In the genomic region with DNA sequence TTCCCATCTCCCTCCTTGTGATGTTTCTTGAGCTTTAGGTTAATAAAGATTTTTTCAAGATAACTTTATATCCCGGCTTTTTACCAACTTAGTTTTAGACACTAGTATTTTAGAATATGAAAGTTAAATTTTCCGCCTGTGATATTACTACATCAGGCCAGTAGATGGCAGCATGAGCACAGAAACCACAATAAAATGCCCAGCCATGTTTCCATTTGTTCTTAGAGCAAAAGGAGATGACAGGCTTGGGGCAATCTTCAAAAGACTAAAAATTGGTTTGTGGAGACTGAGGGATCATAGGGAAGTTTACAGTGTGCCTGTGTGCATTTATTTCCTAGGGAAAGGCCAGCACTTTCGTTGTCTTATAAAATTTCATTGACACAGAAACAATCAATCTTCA, we compare ENCODE assay signal across 8 mouse cellular contexts. TPM values are rescaled to one million over a fixed set of nuclear protein-coding genes. Genes with fewer than 3 reads are reported as not detected.
DNase-seq lines count a peak whose midpoint lies in the region; ATAC-seq and TF ChIP-seq lines count a peak whose summit lies in the region.

No protein-coding gene starts in this region.

- no peak overlapping the region for H3ac ChIP-seq in myocyte (ENCODE audit: control insufficient read depth, insufficient read length)

- H3K79me2 ChIP-seq in myocyte (ENCODE audit: control insufficient read depth, insufficient read depth) = no peaks in the 10 kb centered on the region

- no peaks in the 10 kb centered on the region for H3K4me1 ChIP-seq in intestine, postnatal 0 days (replicated peaks; ENCODE audit: control insufficient read depth, insufficient read depth, low read length)
- H3K4me1 ChIP-seq in intestine, embryonic 16.5 days (ENCODE audit: control insufficient read depth, insufficient read depth, low read length) = no peaks in the 10 kb centered on the region

- DNase-seq in A20 (ENCODE audit: low read depth, low spot score) (peak; percentile 4), NIH3T3 (ENCODE audit: low read depth) (peak; percentile 57)
- peak; percentile 6 to 36 for DNase-seq in frontal cortex, postnatal 36 days (ENCODE audit: low spot score in 2 of 2)
- no peak for DNase-seq in gastrocnemius, postnatal 4 days (ENCODE audit: low spot score in 2 of 2)
- DNase-seq in yolk sac, embryonic 10.5 days (ENCODE audit: low spot score) = no peak

- no peaks in the 10 kb centered on the region for H3K36me3 ChIP-seq in intestine, postnatal 0 days (ENCODE audit: control insufficient read depth, insufficient read depth)
- no peaks in the 10 kb centered on the region for H3K36me3 ChIP-seq in intestine, embryonic 16.5 days (ENCODE audit: control insufficient read depth, insufficient read depth, low read length)
- no peaks in the 10 kb centered on the region for H3K36me3 ChIP-seq in myocyte (ENCODE audit: control insufficient read depth, insufficient read depth)

- no peak overlapping the region for H3K9ac ChIP-seq in intestine, postnatal 0 days (ENCODE audit: low read depth, low read length)
- no peak overlapping the region for H3K9ac ChIP-seq in intestine, embryonic 16.5 days (ENCODE audit: low read depth, low read length)

- no peak for TF ChIP-seq POLR2A in myocyte (IDR thresholded peaks at IDR 0.05; ENCODE audit: insufficient read length, low read depth)

- H3K4me3 ChIP-seq in intestine, postnatal 0 days (ENCODE audit: low read depth, low read length) = no peak overlapping the region
- H3K4me3 ChIP-seq in intestine, embryonic 16.5 days (ENCODE audit: low read length) = no peak overlapping the region
- H3K4me3 ChIP-seq in myocyte = no peak overlapping the region

- TF ChIP-seq CTCF in intestine, postnatal 0 days (IDR thresholded peaks at IDR 0.05; ENCODE audit: low read depth) = peak; percentile 82

- ATAC-seq in intestine, postnatal 0 days = no peak
- ATAC-seq in intestine, embryonic 16.5 days = no peak

- H3K9me3 ChIP-seq in intestine, postnatal 0 days (ENCODE audit: control insufficient read depth) = no peaks in the 10 kb centered on the region
- H3K9me3 ChIP-seq in intestine, embryonic 16.5 days (ENCODE audit: control insufficient read depth, low read length) = no peaks in the 10 kb centered on the region

- H3K27ac ChIP-seq in intestine, postnatal 0 days (ENCODE audit: low read depth, low read length) = no peak overlapping the region
- no peak overlapping the region for H3K27ac ChIP-seq in intestine, embryonic 16.5 days (ENCODE audit: low read length)

- WGBS in intestine, postnatal 0 days = 19% methylated on average over 3 of the region's 3 CpGs
- WGBS in intestine, embryonic 16.5 days = 14% methylated on average over 3 of the region's 3 CpGs

- H3K4me2 ChIP-seq in intestine, postnatal 0 days (replicated peaks; ENCODE audit: low read depth) = no peak overlapping the region
- no peak overlapping the region for H3K4me2 ChIP-seq in intestine, embryonic 16.5 days (ENCODE audit: low read depth, low read length)
- H3K4me2 ChIP-seq in myocyte (ENCODE audit: low read depth) = peak overlapping the region; percentile 59

- H3K27me3 ChIP-seq in intestine, postnatal 0 days (replicated peaks; ENCODE audit: control insufficient read depth, insufficient read depth, low read length) = no peaks in the 10 kb centered on the region
- H3K27me3 ChIP-seq in intestine, embryonic 16.5 days (replicated peaks; ENCODE audit: control insufficient read depth, insufficient read depth, low read length) = no peaks in the 10 kb centered on the region
- H3K27me3 ChIP-seq in myocyte (ENCODE audit: control insufficient read depth, insufficient read depth, insufficient read length) = no peaks in the 10 kb centered on the region

TF ChIP-seq in myocyte, 11 proteins besides CTCF, POLR2A, EP300 and RAD21:
- TF ChIP-seq MAX (IDR thresholded peaks at IDR 0.05; ENCODE audit: low read depth) (no peak), USF1 (IDR thresholded peaks at IDR 0.05; ENCODE audit: low read depth) (no peak), SRF (IDR thresholded peaks at IDR 0.05; ENCODE audit: control insufficient read depth, insufficient read length, low read depth) (no peak), REST (IDR thresholded peaks at IDR 0.05; ENCODE audit: insufficient read depth, insufficient read length) (no peak), E2F4 (IDR thresholded peaks at IDR 0.05; ENCODE audit: insufficient read depth) (no peak), MYOD1 (IDR thresholded peaks at IDR 0.05; ENCODE audit: control insufficient read depth in 1 of 3, insufficient read length in 2 of 3, low read depth in 2 of 3) (no peak), TCF3 (IDR thresholded peaks at IDR 0.05; ENCODE audit: insufficient read length, low read depth) (no peak), CEBPB (IDR thresholded peaks at IDR 0.05; ENCODE audit: insufficient read depth, poor library complexity, severe bottlenecking) (no peak), TCF12 (IDR thresholded peaks at IDR 0.05; ENCODE audit: insufficient read depth, poor library complexity, severe bottlenecking) (no peak), POLR2AphosphoS2 (IDR thresholded peaks at IDR 0.05; ENCODE audit: insufficient read length, low read depth) (no peak), MYOG (IDR thresholded peaks at IDR 0.05; ENCODE audit: control insufficient read depth in 1 of 3, insufficient read depth in 1 of 3, insufficient read length in 2 of 3, low read depth in 2 of 3) (no peak)
TF ChIP-seq in myocyte: peak in this region for 0.

RNA-seq across cellular contexts. Expression of gene Olfr1009, which starts 10.6 kb away (rescaled TPM):
- polyA plus RNA-seq in intestine, postnatal 0 days (2015; fragmentation: Nextera tagmentation; extraction: Ambion mirVana) = not detected in 2 replicates
- not detected in 2 replicates for polyA plus RNA-seq in intestine, embryonic 16.5 days (2015; fragmentation: Nextera tagmentation; extraction: Ambion mirVana)
- not detected for polyA plus RNA-seq in myocyte (2012; fragmentation: generic; extraction: Trizol)
- total RNA-seq in gastrocnemius, postnatal 4 days (2021) = not detected

RNA-seq across cellular contexts. Expression of gene Olfr1008, which starts 36.6 kb away (rescaled TPM):
- polyA plus RNA-seq in intestine, postnatal 0 days (2015; fragmentation: Nextera tagmentation; extraction: Ambion mirVana) = not detected in 2 replicates
- polyA plus RNA-seq in intestine, embryonic 16.5 days (2015; fragmentation: Nextera tagmentation; extraction: Ambion mirVana) = not detected in 2 replicates
- polyA plus RNA-seq in myocyte (2012; fragmentation: generic; extraction: Trizol) = not detected
- total RNA-seq in gastrocnemius, postnatal 4 days (2021) = not detected

RNA-seq across cellular contexts. Expression of gene Olfr1012, which starts 36.8 kb away (rescaled TPM):
- polyA plus RNA-seq in intestine, postnatal 0 days (2015; fragmentation: Nextera tagmentation; extraction: Ambion mirVana) = not detected in 2 replicates
- polyA plus RNA-seq in intestine, embryonic 16.5 days (2015; fragmentation: Nextera tagmentation; extraction: Ambion mirVana) = not detected in 2 replicates
- polyA plus RNA-seq in myocyte (2012; fragmentation: generic; extraction: Trizol) = not detected
- not detected for total RNA-seq in gastrocnemius, postnatal 4 days (2021)

RNA-seq across cellular contexts. Expression of gene Olfr1013, which starts 41.1 kb away (rescaled TPM):
- polyA plus RNA-seq in intestine, postnatal 0 days (2015; fragmentation: Nextera tagmentation; extraction: Ambion mirVana) = not detected in 2 replicates
- polyA plus RNA-seq in intestine, embryonic 16.5 days (2015; fragmentation: Nextera tagmentation; extraction: Ambion mirVana) = not detected in 2 replicates
- not detected for polyA plus RNA-seq in myocyte (2012; fragmentation: generic; extraction: Trizol)
- total RNA-seq in gastrocnemius, postnatal 4 days (2021) = not detected

RNA-seq across cellular contexts. Expression of gene Olfr1014, which starts 46.7 kb away (rescaled TPM):
- not detected in 2 replicates for polyA plus RNA-seq in intestine, postnatal 0 days (2015; fragmentation: Nextera tagmentation; extraction: Ambion mirVana)
- polyA plus RNA-seq in intestine, embryonic 16.5 days (2015; fragmentation: Nextera tagmentation; extraction: Ambion mirVana) = not detected in 2 replicates
- not detected for polyA plus RNA-seq in myocyte (2012; fragmentation: generic; extraction: Trizol)
- total RNA-seq in gastrocnemius, postnatal 4 days (2021) = not detected

Comparison
In these comparisons a context has a peak if more than half of its experiments do, and no peak if none do; other contexts are left out.
1. DNase-seq: peak in A20 (single experiment), NIH3T3 (single experiment) and frontal cortex, postnatal 36 days (2 of 2); none in gastrocnemius, postnatal 4 days (0 of 2) and yolk sac, embryonic 10.5 days (single experiment).